22 mouse cellular contexts compared by ENCODE assay signal in the genomic region with DNA sequence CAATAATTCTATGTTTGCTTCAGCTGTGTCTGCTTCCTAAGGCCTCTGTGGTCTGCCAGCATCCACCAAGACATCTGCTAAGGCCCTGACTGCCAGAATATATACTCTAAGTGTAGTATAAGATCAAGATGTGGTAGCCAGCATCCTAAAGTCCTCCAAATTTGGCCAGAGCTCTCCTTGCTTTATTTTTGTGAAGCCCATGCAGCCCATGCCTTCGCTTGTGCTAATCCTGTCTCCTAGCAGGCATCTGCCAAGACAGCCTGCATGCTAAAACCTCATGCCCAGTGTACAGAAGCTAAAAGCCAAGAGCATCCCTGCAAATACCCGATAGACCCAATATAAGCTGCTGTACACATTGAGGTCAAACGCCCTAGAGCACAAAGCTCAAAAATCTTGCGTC. TPM values are rescaled to one million over a fixed set of nuclear protein-coding genes. Genes with fewer than 3 reads are reported as not detected.
A peak's percentile ranks its signal among the peaks of the same experiment; 100 is the strongest.
DNase-seq lines count a peak whose midpoint lies in the region; ATAC-seq and TF ChIP-seq lines count a peak whose summit lies in the region.
"Had no signal": no experiment of that assay in that cellular context is flagged by ENCODE, and none has a peak within 500 bp of the region (broad histone marks: within the 10 kb centered on the region; RNA-seq: fewer than 3 reads in every experiment).

No protein-coding gene starts in this region.

- H3K27ac ChIP-seq in forebrain, postnatal 0 days (ENCODE audit: low read depth, low read length), result no peak overlapping the region
- H3K27ac ChIP-seq in forebrain, embryonic 12.5 days, result no peak overlapping the region
- H3K27ac ChIP-seq: embryonic facial prominence, embryonic 13.5 days; forebrain, embryonic 15.5 days; hindbrain, embryonic 13.5 days; limb, embryonic 15.5 days; liver, embryonic 15.5 days; midbrain, embryonic 13.5 days; neural tube, embryonic 13.5 days had no signal

- no peaks in the 10 kb centered on the region for H3K9me3 ChIP-seq in forebrain, postnatal 0 days (ENCODE audit: low read length)
- H3K9me3 ChIP-seq in forebrain, embryonic 12.5 days, result no peaks in the 10 kb centered on the region
- H3K9me3 ChIP-seq: embryonic facial prominence, embryonic 13.5 days; forebrain, embryonic 15.5 days; heart, embryonic 12.5 days; hindbrain, embryonic 13.5 days; limb, embryonic 15.5 days; liver, embryonic 15.5 days; midbrain, embryonic 13.5 days; neural tube, embryonic 13.5 days had no signal

- no peak overlapping the region for H3K4me3 ChIP-seq in forebrain, postnatal 0 days (ENCODE audit: low read depth, low read length)
- H3K4me3 ChIP-seq in forebrain, embryonic 12.5 days (replicated peaks), result no peak overlapping the region
- H3K4me3 ChIP-seq: embryonic facial prominence, embryonic 13.5 days; forebrain, embryonic 15.5 days; heart, embryonic 12.5 days; hindbrain, embryonic 13.5 days; limb, embryonic 15.5 days; liver, embryonic 15.5 days; midbrain, embryonic 13.5 days; neural tube, embryonic 13.5 days had no signal

- WGBS in forebrain, postnatal 0 days, result 73% methylated on average over 4 of the region's 4 CpGs
- 89% methylated on average over 4 of the region's 4 CpGs for WGBS in forebrain, embryonic 12.5 days

- no peaks in the 10 kb centered on the region for H3K4me1 ChIP-seq in forebrain, postnatal 0 days (ENCODE audit: insufficient read depth)
- no peaks in the 10 kb centered on the region for H3K4me1 ChIP-seq in forebrain, embryonic 12.5 days
- H3K4me1 ChIP-seq: embryonic facial prominence, embryonic 13.5 days; heart, embryonic 12.5 days; hindbrain, embryonic 13.5 days; limb, embryonic 15.5 days; liver, embryonic 15.5 days; midbrain, embryonic 13.5 days; neural tube, embryonic 13.5 days had no signal

- H3K4me2 ChIP-seq in forebrain, postnatal 0 days (ENCODE audit: low read depth), result no peak overlapping the region
- no peak overlapping the region for H3K4me2 ChIP-seq in forebrain, embryonic 12.5 days
- H3K4me2 ChIP-seq: embryonic facial prominence, embryonic 13.5 days; forebrain, embryonic 15.5 days; heart, embryonic 12.5 days; hindbrain, embryonic 13.5 days; limb, embryonic 15.5 days; liver, embryonic 15.5 days; midbrain, embryonic 13.5 days; neural tube, embryonic 13.5 days had no signal

- ATAC-seq in forebrain, postnatal 0 days, result peak; percentile 80
- ATAC-seq in forebrain, embryonic 12.5 days (ENCODE audit: low FRiP score), result no peak
- no peak for ATAC-seq in megakaryocyte, adult 5-6 weeks (ENCODE audit: poor library complexity, severe bottlenecking)
- ATAC-seq: forebrain, embryonic 15.5 days; inflammation-experienced regulatory T-cells, adult 6 months; midbrain, embryonic 13.5 days had no signal

- no peaks in the 10 kb centered on the region for H3K27me3 ChIP-seq in forebrain, postnatal 0 days (ENCODE audit: insufficient read depth, low read length)
- H3K27me3 ChIP-seq in forebrain, embryonic 12.5 days, result no peaks in the 10 kb centered on the region
- H3K27me3 ChIP-seq: embryonic facial prominence, embryonic 13.5 days; forebrain, embryonic 15.5 days; heart, embryonic 12.5 days; hindbrain, embryonic 13.5 days; limb, embryonic 15.5 days; liver, embryonic 15.5 days; midbrain, embryonic 13.5 days; neural tube, embryonic 13.5 days had no signal

- H3K36me3 ChIP-seq in forebrain, postnatal 0 days (ENCODE audit: insufficient read depth), result no peaks in the 10 kb centered on the region
- H3K36me3 ChIP-seq in forebrain, embryonic 12.5 days (replicated peaks), result no peaks in the 10 kb centered on the region
- H3K36me3 ChIP-seq: embryonic facial prominence, embryonic 13.5 days; forebrain, embryonic 15.5 days; heart, embryonic 12.5 days; hindbrain, embryonic 13.5 days; limb, embryonic 15.5 days; liver, embryonic 15.5 days; midbrain, embryonic 13.5 days; neural tube, embryonic 13.5 days had no signal

- TF ChIP-seq CTCF in forebrain, postnatal 0 days (IDR thresholded peaks at IDR 0.05; ENCODE audit: low read depth), result no peak

- H3K9ac ChIP-seq in forebrain, postnatal 0 days, result no peak overlapping the region
- no peak overlapping the region for H3K9ac ChIP-seq in forebrain, embryonic 12.5 days
- H3K9ac ChIP-seq: embryonic facial prominence, embryonic 13.5 days; forebrain, embryonic 15.5 days; heart, embryonic 12.5 days; hindbrain, embryonic 13.5 days; limb, embryonic 15.5 days; liver, embryonic 15.5 days; midbrain, embryonic 13.5 days; neural tube, embryonic 13.5 days had no signal

- DNase-seq in forebrain, postnatal 0 days, result peak; percentile 40
- peak; percentile 11 for DNase-seq in retina, postnatal 1 day
- no peak for DNase-seq in retina, embryonic 14.5 days (ENCODE audit: low spot score)
- peak; percentile 32 to 51 for DNase-seq in right cerebral cortex, postnatal 10 days (ENCODE audit: low spot score in 2 of 2)
- DNase-seq in heart, adult 11 months, result no peak
- DNase-seq: B cell, adult 2 months; kidney, adult 2 months; kidney, postnatal 10 days; thymus, postnatal 36 days had no signal

RNA-seq across cellular contexts. Expression of a gene that starts 22.9 kb away (rescaled TPM):
- 56.0 and 63.3 TPM in 2 replicates for total RNA-seq in forebrain, postnatal 0 days (2014; rRNA removed)
- 41.5 and 58.9 TPM in 2 replicates for polyA plus RNA-seq in forebrain, postnatal 0 days (2015; fragmentation: Nextera tagmentation; extraction: Ambion mirVana)
- 9.5 and 11.0 TPM in 2 replicates for polyA plus RNA-seq in forebrain, embryonic 12.5 days (2016; fragmentation: Nextera tagmentation; extraction: Ambion mirVana)
- not detected in 2 replicates for total RNA-seq in megakaryocyte, adult 5-6 weeks (2015)
- not detected in 2 replicates for total RNA-seq in megakaryocyte, adult 5-6 weeks (2017)
- total RNA-seq: granulocyte monocyte progenitor cell, adult 5-6 weeks; megakaryocyte progenitor cell, adult 5-6 weeks had no signal
- polyA plus RNA-seq: liver, embryonic 15.5 days had no signal

Comparison
In these comparisons a context has a peak if more than half of its experiments do, and no peak if none do; other contexts are left out.
1. DNase-seq: peak in forebrain, postnatal 0 days (single experiment), retina, postnatal 1 day (single experiment) and right cerebral cortex, postnatal 10 days (2 of 2); none in retina, embryonic 14.5 days (single experiment) and heart, adult 11 months (single experiment).
2. RNA of a gene that starts 22.9 kb away (total RNA-seq): 56.0 to 63.3 TPM in forebrain, postnatal 0 days; not detected in megakaryocyte, adult 5-6 weeks; every median in the first group is over 10 times any median in the second.